Mouse (Mus musculus): ENCODE data around the gene Sec14l1. TPM values are rescaled to one million over a fixed set of nuclear protein-coding genes. Genes with fewer than 3 reads are reported as not detected.

Sec14l1 gene
- polyA plus RNA-seq, 1 experiment = 49.2 TPM

DNA sequence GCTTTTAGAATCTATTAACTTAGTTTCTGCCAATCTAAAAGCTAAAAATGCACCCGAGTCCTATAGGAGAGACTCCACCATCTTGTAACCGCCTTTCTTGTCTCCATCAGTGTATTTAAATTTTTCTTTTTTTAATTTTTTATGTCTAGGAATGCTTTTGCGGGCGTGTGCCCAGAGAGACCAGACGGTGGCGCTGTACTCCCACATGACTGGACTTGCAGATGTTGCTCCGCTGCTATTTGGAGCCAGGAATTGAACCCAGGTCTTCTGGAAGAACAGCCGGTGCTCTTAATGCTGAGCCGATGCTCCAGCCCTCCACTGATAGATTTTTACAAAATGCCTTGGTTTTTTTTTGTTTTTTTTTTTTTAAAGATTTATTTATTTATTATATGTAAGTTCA, 41.5 kb upstream of the Sec14l1 start:
- Histone ChIP-seq H3K36me3 (ENCODE audit: control insufficient read depth, insufficient read depth, low read length) (peaks cover 6% of the 10 kb centered on the region), H3K27me3 (ENCODE audit: control insufficient read depth, insufficient read depth, low read length) (no peaks in the 10 kb centered on the region), H3K4me1 (ENCODE audit: control insufficient read depth, insufficient read depth, insufficient read length, low read length) (peaks cover 12% of the 10 kb centered on the region; the same call in 1 of the 2 replicates), H3K4me3 (ENCODE audit: low read depth, low read length) (no peak overlapping the region), H3K27ac (ENCODE audit: insufficient read depth, low read depth, low read length) (no peak overlapping the region)
- WGBS = 93% methylated on average over 9 of the region's 9 CpGs
- TF ChIP-seq CTCF (IDR thresholded peaks at IDR 0.05; ENCODE audit: extremely low read depth, insufficient read length, insufficient replicate concordance, low read depth, low read length) = peak; percentile 7; the same call in 1 of the 2 replicates
- no peak for TF ChIP-seq POLR2A (IDR thresholded peaks at IDR 0.05; ENCODE audit: low read depth, low read length)

DNA sequence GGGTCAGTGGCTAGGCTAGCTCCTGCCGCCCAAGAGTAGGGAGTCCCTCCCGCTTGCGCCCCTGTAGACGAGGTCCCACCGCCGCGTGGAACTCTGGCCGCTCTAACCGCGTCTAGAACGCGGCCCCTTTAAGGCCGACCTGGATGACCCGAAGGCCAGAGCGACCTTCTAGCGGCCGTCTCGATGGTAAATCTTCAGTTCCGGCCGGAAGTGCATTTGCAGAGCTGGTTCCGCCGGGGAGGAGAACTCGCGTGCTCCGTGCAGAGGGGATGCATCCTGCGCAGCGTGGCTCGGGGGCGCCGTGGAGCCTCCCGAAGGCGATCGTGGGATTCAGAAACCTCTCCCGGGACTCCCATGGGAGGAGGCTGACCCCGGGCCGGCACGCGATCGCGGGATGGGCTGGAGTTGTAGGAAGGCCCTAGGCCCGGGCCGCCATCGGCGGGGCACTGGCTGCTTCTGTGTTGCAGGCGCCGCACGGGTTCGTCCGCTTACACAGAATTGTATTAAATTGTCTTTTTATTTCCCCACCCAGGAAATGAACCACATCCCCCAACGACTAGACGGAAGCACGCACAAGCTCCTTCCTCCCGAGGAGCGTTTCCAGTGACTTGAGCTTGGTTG, 38.3 kb upstream of the Sec14l1 start:
- Histone ChIP-seq H3K4me1 (ENCODE audit: control insufficient read depth, insufficient read depth, insufficient read length, low read length) (peaks cover 12% of the 10 kb centered on the region; the same call in 1 of the 2 replicates), H3K4me3 (ENCODE audit: low read depth, low read length) (peak overlapping the region; percentile 78), H3K36me3 (ENCODE audit: control insufficient read depth, insufficient read depth, low read length) (peaks cover 27% of the 10 kb centered on the region), H3K27ac (ENCODE audit: insufficient read depth, low read depth, low read length) (peak overlapping the region; percentile 50), H3K27me3 (ENCODE audit: control insufficient read depth, insufficient read depth, low read length) (no peaks in the 10 kb centered on the region)
- TF ChIP-seq POLR2A (IDR thresholded peaks at IDR 0.05; ENCODE audit: low read depth, low read length) = peak; percentile 74
- no peak for TF ChIP-seq CTCF (IDR thresholded peaks at IDR 0.05; ENCODE audit: extremely low read depth, insufficient read length, insufficient replicate concordance, low read depth, low read length)
- WGBS = under 1% methylated on average over 54 of the region's 54 CpGs

DNA sequence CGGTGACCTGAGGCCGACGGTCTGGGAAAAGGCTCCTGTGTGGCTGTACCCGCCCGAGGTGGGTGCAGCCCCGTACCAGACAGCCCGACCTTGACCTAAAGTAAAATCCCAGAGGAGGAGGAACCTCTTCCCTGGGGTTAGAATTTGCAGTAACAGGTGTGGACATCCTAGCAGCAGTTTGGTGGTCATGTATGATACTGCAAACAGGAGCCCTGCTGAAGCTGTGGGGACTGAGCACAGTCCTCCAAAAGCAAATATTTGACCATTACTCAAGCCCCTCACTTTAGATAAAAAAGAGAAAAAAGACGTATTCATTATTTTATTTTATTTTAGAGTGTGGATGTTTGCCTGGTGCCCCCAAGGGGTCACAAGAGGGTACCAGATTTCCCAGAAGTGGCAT, 37.7 kb upstream of the Sec14l1 start:
- H3K36me3 ChIP-seq (ENCODE audit: control insufficient read depth, insufficient read depth, low read length) = peaks cover 27% of the 10 kb centered on the region
- WGBS = 2% methylated on average over 8 of the region's 8 CpGs
- H3K4me3 ChIP-seq (ENCODE audit: low read depth, low read length) = peak overlapping the region; percentile 78
- H3K27me3 ChIP-seq (ENCODE audit: control insufficient read depth, insufficient read depth, low read length) = no peaks in the 10 kb centered on the region
- peaks cover 14% of the 10 kb centered on the region; the same call in 1 of the 2 replicates for H3K4me1 ChIP-seq (ENCODE audit: control insufficient read depth, insufficient read depth, insufficient read length, low read length)
- H3K27ac ChIP-seq (ENCODE audit: insufficient read depth, low read depth, low read length) = 0 out of 2 replicates have a peak overlapping the region, but pooled peaks have one; percentile 32
- TF ChIP-seq POLR2A (IDR thresholded peaks at IDR 0.05; ENCODE audit: low read depth, low read length) (no peak), CTCF (IDR thresholded peaks at IDR 0.05; ENCODE audit: extremely low read depth, insufficient read length, insufficient replicate concordance, low read depth, low read length) (no peak)

DNA sequence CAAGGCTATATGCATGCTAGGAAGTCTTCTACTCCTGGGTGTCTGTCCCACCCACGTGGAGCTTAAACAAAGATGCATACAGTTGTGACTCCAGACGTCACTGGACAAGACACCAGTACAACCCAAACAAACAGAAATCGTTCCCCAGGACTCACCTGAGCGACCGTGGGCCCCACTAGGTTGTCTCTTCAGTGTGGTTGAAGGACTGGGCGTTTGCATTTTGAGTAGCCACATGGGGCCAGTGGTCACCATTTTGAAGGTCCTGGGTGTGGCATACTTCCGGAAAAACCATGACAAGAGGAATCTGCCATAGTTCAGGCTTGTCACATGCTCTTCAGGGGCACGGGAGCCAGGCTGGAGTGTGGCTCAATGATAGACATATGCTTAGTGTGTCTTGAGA, 37.1 kb upstream of the Sec14l1 start:
- Histone ChIP-seq H3K4me3 (ENCODE audit: low read depth, low read length) (peak overlapping the region; percentile 26; the same call in 1 of the 2 replicates), H3K27me3 (ENCODE audit: control insufficient read depth, insufficient read depth, low read length) (no peaks in the 10 kb centered on the region), H3K27ac (ENCODE audit: insufficient read depth, low read depth, low read length) (no peak overlapping the region), H3K36me3 (ENCODE audit: control insufficient read depth, insufficient read depth, low read length) (peaks cover 27% of the 10 kb centered on the region), H3K4me1 (ENCODE audit: control insufficient read depth, insufficient read depth, insufficient read length, low read length) (peaks cover 20% of the 10 kb centered on the region; the same call in 1 of the 2 replicates)
- WGBS = 64% methylated on average over 8 of the region's 8 CpGs
- TF ChIP-seq POLR2A (IDR thresholded peaks at IDR 0.05; ENCODE audit: low read depth, low read length) = no peak
- TF ChIP-seq CTCF (IDR thresholded peaks at IDR 0.05; ENCODE audit: extremely low read depth, insufficient read length, insufficient replicate concordance, low read depth, low read length) = no peak

DNA sequence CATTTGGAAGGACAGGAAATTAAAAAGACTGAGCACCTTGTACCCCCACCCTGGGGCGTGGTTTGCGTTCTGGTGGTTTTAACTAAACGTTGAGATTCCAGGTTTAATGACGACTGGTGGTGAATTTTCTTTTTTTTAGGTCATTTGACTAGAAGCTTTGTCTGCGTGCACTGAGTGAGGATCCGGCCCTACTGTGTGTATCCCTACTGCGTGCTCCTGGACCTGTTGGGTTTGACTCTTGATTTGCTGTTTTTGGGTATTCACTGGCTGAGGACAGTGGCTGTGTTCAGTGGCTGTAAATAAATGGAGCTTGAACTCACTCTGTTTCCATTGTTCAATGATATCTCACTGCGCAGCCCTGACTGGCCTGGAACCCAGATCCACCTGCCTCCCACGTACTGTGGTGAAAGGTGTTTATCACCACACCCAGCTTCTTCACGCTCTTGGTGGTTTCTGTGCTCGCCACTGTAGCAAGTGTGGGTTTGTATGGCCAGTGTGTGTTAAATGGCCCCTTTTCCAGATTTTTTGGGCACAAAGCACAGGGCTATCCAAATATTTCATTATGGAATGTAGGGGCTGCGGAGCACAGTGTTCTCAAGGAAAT, 36.2 kb upstream of the Sec14l1 start:
- Histone ChIP-seq H3K4me1 (ENCODE audit: control insufficient read depth, insufficient read depth, insufficient read length, low read length) (peaks cover 22% of the 10 kb centered on the region; the same call in 1 of the 2 replicates), H3K36me3 (ENCODE audit: control insufficient read depth, insufficient read depth, low read length) (peaks cover 27% of the 10 kb centered on the region), H3K27ac (ENCODE audit: insufficient read depth, low read depth, low read length) (no peak overlapping the region), H3K27me3 (ENCODE audit: control insufficient read depth, insufficient read depth, low read length) (no peaks in the 10 kb centered on the region), H3K4me3 (ENCODE audit: low read depth, low read length) (no peak overlapping the region)
- WGBS = 86% methylated on average over 12 of the region's 12 CpGs
- TF ChIP-seq CTCF (IDR thresholded peaks at IDR 0.05; ENCODE audit: extremely low read depth, insufficient read length, insufficient replicate concordance, low read depth, low read length) = no peak
- TF ChIP-seq POLR2A (IDR thresholded peaks at IDR 0.05; ENCODE audit: low read depth, low read length) = no peak

DNA sequence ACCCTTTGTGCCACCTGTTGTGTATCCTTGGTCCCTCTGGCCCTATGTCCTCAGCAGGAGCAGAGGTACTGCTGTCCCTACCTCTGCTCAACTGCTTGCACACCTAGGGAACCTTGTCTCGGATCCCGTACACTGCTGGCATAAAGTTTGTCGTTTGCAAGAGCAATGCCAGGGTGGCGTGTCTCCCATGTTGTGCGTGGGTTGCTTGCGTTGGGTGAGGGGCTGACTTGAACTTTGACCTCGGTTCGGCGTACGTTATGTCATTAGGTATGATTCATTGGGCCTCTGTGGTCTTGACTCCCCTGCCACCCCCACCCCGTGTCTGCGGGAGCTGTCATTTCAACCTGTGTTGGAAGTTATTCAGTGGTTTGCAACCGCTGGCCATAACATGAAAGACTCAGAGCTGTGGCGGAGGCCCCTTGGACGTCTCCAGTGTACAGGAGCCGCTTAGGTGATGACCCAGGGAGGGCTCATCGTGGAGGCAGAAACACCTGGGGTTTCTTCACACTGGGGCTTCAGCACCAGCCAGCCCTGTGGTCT, 35.2 kb upstream of the Sec14l1 start:
- WGBS = 79% methylated on average over 17 of the region's 17 CpGs
- Histone ChIP-seq H3K4me3 (ENCODE audit: low read depth, low read length) (no peak overlapping the region), H3K27ac (ENCODE audit: insufficient read depth, low read depth, low read length) (no peak overlapping the region), H3K27me3 (ENCODE audit: control insufficient read depth, insufficient read depth, low read length) (no peaks in the 10 kb centered on the region), H3K4me1 (ENCODE audit: control insufficient read depth, insufficient read depth, insufficient read length, low read length) (peaks cover 22% of the 10 kb centered on the region; the same call in 1 of the 2 replicates), H3K36me3 (ENCODE audit: control insufficient read depth, insufficient read depth, low read length) (peaks cover 27% of the 10 kb centered on the region)
- TF ChIP-seq POLR2A (IDR thresholded peaks at IDR 0.05; ENCODE audit: low read depth, low read length) (no peak), CTCF (IDR thresholded peaks at IDR 0.05; ENCODE audit: extremely low read depth, insufficient read length, insufficient replicate concordance, low read depth, low read length) (no peak)

DNA sequence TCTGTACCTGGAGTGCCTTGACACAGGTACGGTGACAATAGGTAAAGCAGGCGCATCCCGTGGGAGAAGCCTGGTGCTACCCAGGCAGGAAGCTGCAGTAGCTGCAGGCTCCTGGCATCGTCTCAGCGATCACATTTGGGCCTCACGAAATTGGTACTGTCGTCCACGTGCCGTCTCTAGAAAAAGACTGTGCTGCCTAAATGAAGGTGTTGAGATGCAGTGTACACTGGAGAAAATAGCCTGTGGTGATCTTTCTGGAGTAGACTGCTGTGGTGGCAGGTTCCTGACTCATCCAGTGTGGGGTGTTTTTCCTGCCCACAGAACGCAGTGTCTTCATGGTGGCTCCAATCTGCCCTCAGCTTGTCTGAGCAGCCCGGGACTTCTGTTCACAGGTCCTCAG, 34.8 kb upstream of the Sec14l1 start:
- Histone ChIP-seq H3K4me1 (ENCODE audit: control insufficient read depth, insufficient read depth, insufficient read length, low read length) (peaks cover 22% of the 10 kb centered on the region; the same call in 1 of the 2 replicates), H3K4me3 (ENCODE audit: low read depth, low read length) (no peak overlapping the region), H3K27ac (ENCODE audit: insufficient read depth, low read depth, low read length) (no peak overlapping the region), H3K36me3 (ENCODE audit: control insufficient read depth, insufficient read depth, low read length) (peaks cover 27% of the 10 kb centered on the region), H3K27me3 (ENCODE audit: control insufficient read depth, insufficient read depth, low read length) (no peaks in the 10 kb centered on the region)
- WGBS = 86% methylated on average over 11 of the region's 11 CpGs
- TF ChIP-seq POLR2A (IDR thresholded peaks at IDR 0.05; ENCODE audit: low read depth, low read length) (no peak), CTCF (IDR thresholded peaks at IDR 0.05; ENCODE audit: extremely low read depth, insufficient read length, insufficient replicate concordance, low read depth, low read length) (no peak)
